Mouse (Mus musculus): ENCODE data around the gene Zg16.
A peak's percentile ranks its signal among the peaks of the same experiment; 100 is the strongest.

Gene Zg16

DNA sequence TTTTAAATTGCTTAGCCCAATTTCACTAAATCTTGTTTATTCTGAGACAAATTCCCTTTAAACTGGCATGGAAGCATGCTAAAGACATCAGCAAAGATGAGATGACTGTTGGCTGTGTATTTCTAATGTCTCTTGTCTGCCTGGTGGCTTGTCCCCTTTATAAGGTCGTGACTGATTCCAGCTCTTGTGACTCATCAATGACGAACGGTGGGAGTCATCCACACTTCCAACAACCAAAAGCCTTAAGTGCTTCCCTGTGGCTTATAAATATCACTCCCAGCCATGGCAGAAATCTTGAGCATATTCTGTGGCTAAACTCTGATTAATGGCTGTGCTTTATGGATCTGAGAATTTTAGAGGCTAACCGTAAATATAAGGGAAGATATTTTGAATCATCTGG is 20.8 kb downstream of the Zg16 start:
- DNase-seq, result no peak

DNA sequence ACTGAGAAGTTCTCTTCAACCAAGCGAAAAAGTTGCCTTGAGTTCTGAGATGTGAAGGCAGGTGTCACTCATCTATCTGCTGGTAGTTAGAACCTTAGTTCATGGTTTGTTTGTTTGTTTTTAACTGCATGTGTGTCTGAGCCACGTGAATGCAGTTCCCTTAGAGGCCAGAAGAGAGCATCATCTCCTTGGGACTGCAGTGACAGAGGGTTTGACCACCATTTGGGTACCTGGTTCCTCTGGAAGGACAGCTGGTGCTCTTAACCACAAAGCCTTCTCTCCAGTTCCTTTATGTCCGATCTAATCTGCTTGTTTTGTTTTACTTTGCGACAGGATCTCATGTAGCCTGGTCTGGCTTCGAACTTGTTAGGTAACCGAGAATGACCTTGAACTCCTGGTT is 21.6 kb downstream of the Zg16 start:
- no peak for DNase-seq

DNA sequence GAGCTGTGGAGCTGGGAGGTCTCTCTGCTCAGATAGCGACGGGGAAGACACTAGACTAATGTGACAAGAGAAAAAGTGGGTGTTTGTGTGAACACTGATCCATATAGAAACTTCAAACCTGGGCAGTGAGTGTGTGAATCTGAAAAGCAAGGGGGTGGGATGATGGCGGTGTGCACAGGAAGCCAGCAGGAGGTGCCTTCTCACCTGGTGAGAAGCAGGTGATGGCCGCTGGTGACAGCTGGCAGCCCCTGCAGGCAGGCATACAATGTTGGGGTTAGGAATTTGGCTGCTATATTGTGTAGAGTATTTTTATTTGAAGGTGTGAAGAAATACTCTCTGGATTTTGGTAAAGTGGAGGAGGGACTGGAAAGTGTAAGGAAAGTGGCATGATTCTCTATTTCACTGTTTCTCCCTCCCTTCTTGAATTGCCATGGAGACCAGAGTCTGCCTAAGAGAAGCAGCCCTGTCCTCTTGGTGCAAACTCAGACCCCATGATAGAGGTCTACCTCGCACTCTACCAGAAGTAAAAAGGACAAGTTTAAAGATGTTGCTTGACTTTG is 32.0 kb downstream of the Zg16 start:
- peak; percentile 51 for DNase-seq

- DNase-seq, result peak; percentile 91
These were observed 45.1 kb downstream of the Zg16 start, which contains the start of gene Kif22 for GRCm38 (mm10) chr7:127041851-127042672. Kif22 (minus strand) TSS chr7:127042471.

- no peak for DNase-seq
These were observed 55.9 kb downstream of the Zg16 start for GRCm38 (mm10) chr7:127031244-127031643.

DNA sequence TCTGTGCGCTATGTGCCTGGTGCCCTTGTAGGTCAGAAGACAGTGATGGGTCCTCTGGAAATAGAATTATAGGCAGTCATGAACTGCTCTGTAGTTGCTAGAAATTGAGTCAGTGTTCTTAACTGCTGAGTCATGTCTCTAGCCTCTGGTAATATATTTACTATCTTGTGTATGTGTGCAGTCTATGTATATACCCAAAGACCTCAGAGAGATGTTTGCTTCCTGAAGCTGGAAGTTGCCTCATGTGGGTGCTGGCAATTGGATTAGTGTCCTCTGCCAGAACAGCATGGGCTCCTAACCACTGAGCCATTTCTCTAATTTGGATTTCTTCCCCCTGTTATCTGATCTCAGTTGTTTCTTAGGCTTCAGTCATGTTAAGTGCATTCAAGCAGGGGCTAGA is 57.0 kb downstream of the Zg16 start:
- no peak for DNase-seq

DNA sequence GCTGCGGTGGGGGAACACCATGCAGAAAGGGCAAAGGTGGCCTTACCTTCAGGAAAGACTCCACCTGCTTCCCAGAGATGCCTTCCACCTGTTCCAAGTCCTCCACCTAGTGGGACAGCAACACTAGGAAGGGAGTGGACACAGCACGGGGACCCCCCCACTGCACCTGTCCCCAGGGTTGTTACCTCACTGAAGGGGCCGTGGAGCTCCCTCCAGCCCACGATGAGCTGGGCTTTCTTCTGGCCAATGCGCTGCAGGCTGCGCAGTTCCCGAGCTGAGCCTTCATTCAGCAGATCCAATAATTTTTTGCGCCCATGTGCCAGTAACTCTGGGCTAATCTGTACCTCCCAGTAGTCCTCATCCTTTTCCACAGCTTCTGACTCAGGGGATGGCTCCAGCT is 59.2 kb downstream of the Zg16 start:
- DNase-seq, result no peak

DNA sequence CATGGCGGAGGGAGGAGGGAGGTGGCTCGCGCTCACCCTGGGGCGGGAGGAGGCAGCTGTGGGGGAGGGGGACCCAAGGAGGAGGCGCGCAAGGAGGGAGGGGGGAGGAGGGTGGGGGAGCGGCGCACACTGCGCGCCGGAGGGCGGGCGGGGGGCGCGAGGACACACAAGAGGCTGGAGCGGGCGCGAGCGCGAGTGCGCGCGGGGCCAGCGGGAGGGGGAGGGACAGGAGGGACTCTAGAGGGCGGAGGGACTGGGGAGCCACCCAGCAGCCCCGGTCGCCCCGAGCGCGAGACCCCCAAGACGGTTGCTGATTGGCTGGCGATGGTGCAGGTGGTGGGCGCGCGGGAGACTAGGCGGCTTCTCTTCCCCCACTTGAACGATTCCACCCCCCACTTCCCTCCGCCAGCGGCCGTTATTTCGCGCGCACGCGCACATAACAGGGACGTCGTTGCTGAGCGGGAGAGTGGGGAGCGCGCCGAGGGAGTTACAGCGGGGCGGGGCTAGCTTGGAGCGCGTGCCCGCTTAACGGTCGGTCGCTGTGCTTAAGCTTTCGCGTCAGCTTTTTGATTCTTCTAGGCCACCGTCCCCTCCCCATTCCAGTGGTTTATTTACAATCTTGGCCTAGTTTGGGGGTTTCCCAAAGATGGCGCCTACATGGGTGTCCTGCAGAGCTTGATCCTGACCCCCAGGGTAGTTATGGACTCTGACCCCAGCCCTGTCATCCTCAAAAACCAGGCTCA is 60.0 kb downstream of the Zg16 start, which contains the start of gene Maz:
Gene Maz (minus strand): TSS at position 54 of the 743 bp plus-strand sequence.
- DNase-seq, result peak; percentile 99

DNA sequence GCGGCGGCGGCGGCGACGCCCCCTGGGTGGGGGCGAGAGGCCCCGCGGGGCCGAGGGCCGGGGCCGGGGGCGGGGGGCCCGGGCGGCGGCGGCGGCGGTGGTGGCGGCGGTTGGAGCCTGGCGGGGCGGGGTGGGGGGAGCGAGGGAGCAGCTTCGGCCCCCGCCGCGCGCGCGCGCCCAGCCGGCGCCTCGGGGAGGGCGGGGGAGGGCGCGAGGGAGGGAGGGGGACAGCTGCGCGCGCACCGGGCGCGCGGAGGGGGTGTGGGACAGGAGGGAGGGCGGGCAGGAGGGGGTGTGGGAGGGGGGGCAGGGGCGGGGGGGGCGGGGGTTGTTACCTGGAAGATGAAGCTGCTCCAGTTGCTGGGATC is 60.5 kb downstream of the Zg16 start:
- DNase-seq, result peak; percentile 94

DNA sequence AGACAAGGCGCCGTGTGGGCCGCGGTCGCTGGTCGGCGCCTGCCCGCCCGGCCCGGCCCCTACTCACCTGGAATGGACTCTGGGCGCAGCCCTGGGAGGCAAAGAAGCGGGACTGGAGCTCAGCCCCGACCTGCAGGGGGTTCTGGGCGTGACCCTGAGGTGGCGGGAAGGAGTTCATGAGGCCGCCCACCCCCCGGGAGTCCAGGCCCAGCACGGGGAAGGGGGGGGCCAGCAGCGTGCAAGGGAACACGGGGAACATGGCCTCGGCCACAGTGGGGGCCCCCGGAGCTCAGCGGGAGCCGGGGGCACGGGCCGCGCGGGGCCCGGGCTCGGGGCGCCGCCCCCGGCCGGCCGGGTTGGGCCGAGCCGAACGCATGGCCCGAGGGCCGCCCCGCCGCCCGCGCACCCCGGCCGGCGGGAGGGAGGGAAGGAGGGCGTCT is 60.9 kb downstream of the Zg16 start:
- DNase-seq, result peak; percentile 86

GRCm38 (mm10) chr7:127025556-127026160 is 61.5 kb downstream of the Zg16 start:
- peak; percentile 79 for DNase-seq

- peak; percentile 87 for DNase-seq
These were observed 62.2 kb downstream of the Zg16 start for GRCm38 (mm10) chr7:127024755-127025555.

DNA sequence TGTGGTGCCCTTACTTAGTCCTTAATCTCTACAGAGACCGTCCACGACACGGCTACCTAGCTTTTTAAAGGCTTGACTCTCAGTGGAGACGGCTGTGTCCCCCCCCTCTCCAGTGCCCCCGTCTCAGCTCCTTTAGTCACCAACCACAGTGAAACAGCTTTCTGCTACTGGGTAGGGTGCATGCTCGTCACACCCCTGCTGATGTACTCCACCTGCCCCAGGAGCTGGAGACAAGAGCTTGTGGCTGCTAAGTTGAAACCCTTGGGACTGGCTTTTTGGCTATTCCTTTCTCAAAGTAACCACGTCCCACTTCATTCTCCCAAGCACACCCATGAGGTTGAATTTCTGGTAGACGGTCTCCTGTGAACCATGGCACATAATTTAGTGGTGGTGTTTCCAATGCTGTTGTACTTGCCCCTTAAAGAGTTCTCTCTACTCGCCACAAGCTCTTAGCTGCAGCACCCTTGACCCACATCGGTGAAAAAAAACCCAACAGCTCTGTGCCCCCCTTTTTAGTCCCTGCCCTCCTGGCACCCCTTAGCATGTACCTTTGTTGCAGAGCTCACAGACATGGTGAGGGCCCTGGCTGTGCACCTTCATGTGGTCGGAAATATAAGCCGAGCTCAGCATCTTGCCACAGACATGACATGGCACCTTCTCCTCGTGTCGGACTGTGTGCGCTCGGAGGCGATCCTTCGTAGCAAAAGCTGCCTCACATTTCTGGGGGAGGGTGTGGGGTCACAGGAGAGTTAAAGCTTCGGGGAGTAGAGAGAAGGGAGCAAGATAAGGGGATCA is 63.0 kb downstream of the Zg16 start:
- peak; percentile 71 for DNase-seq

GRCm38 (mm10) chr7:127023272-127023691 is 63.8 kb downstream of the Zg16 start:
- DNase-seq, result peak; percentile 54

DNA sequence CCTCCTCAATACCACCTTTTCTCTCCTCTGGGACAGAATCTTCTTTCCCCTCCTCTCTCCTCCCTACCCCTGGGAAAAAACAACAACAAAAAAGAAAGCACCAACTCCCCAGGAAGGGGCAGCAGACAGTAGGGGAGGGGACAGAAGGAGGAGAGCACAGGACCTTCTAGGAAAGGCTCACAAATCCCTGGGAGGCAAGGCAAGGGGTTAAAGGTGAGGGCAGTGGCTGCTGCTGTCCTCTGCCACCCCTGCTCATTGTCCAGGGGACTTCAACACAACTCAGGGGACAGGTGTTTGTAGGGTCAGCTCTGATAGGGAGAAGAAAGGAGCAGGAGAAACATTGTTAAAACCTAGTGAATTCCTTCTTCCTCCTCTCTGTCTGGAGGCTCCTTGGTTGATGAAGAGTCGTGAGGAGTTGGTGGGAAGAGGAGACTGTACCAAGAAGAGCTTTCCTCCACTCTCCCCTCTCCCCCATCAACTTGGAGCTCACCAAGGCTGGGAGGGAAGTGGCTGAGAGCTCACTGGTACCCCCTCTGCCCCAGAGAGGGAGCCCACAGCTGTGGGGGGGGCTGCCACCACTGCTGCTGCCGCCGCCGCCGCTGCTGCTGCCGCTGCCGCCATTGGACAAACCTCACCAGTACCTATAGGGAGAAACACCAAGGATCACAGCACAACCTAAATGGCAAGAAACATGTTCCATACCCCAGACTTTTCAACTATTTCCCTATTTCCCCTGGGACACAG is 64.4 kb downstream of the Zg16 start:
- DNase-seq, result peak; percentile 59

- DNase-seq, result peak; percentile 37
These were observed 65.3 kb downstream of the Zg16 start for GRCm38 (mm10) chr7:127021563-127022527.

DNA sequence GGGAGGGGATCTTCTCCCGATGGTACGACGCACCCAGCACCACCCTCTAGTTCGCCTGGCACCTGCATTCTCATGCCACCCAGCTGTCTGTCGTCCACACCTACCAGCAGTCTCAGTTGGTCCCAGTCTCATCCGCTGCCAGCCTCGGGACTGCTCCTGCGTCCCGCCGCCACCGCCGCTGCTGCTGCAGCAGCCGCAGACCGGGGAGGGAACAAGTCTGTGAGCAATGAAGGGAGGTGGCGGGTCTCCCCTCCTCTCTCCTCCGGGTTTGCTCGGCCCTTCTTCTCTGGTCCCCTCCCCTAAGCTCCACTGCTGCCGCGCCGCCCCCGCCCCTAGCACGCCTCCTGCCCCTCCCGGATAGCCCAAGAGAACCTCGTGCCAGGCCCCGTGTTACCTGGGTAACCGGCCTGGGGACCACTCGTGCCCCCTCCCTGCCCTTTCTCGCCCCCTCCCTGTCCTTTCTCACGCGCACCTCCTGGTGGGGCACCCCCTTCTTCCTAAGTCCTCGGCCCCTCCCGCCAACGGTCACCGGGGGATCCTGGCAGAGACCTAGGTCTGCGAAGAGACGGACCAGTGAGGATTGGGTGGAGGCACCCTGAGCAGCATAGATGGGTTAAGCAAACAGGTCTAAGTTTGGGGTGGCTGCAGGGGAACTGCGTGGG is 66.1 kb downstream of the Zg16 start, which contains the start of the genes Gm42742 and Prrt2:
Gene Gm42742 (minus strand): TSS at position 197 of the 662 bp plus-strand sequence.
Gene Prrt2 (minus strand): TSS at position 311 of the 662 bp plus-strand sequence.
- peak; percentile 78 for DNase-seq

DNA sequence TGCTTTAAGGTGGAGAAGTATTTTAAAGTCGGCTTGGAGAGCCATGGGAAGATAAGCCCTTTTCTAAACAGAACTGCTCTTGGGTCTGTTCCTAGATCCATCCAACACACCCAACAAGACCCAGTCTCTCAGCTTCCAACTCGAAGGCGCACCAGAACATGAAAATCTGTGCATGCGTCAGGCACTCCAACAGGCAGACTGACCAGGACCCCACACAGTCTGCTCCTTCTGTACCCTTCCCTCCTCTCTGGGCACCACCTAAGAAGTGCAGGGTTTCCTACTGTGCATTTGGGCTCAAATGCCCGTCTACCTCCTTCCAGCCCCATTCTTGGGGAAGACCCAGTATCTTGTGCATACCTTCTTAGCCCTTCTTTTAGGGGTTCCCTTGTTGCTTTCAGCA is 66.6 kb downstream of the Zg16 start:
- no peak for DNase-seq

DNA sequence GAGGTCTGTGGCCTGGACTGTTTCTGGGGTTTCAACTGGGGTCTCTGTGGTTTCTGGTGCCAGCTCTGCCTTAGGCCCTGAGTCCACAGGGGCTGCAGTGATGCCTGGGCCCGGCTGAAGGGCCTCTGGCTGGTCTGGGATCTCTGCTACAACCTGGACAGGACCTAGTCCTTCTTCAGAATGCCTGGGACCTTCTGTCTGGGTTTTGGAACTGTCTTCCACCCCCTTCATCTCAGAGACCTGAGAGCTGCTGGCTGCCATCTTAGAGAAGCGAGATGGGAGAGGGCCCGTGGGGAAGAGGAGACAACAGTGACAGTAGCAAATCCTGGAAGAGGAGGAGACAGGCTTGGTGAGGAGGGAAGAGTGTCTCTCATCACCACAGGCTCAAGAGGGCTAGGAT is 67.1 kb downstream of the Zg16 start:
- no peak for DNase-seq
